Mouse (Mus musculus) stomach, postnatal 0 days (tissue): ENCODE data around the gene Dynlt1a.
"Not testable (repeated sequence)": the region's sequence is repeated elsewhere in the genome, so short reads cannot be mapped to it uniquely, and the experiment has no call there.

Experiments used
- CTCF ChIP-seq: IDR thresholded peaks from 2 replicates; pipeline ENCODE4 v1.5.1; 2016; ENCODE audit warnings: antibody characterized with exemption, low read depth, mild to moderate bottlenecking, moderate library complexity
- EP300 ChIP-seq: optimal IDR thresholded peaks from 2 replicates; pipeline ENCODE3; 2016; ENCODE audit warnings: antibody characterized with exemption

- TF ChIP-seq CTCF, EP300: not testable (repeated sequence)
Observed at GRCm38 (mm10) chr17:6321778-6322101, 4.4 kb upstream of the Dynlt1a start.
